Mouse (Mus musculus) adrenal gland, postnatal 25 days (tissue): Measurements from ENCODE around the gene Eif2b3. TPM values are rescaled to one million over a fixed set of nuclear protein-coding genes. Genes with fewer than 3 reads are reported as not detected.

Source experiments
- DNase-seq: peaks from one replicate; pipeline ENCODE4 v3.0.0; 2021; ENCODE audit warnings: mixed read lengths
- total RNA-seq: library from RNA; stranded (reverse); gene quantifications from 2 replicates; pipeline ENCODE4 v1.2.3, GENCODE M21; 2021

The Eif2b3 gene
- total RNA-seq, 1 experiment from 2014 or later = 33.3 TPM

GRCm38 (mm10) chr4:117094626-117095361, 75.6 kb downstream of the Eif2b3 start:
- no peak for DNase-seq

GRCm38 (mm10) chr4:117095551-117096452, 76.6 kb downstream of the Eif2b3 start, which contains the start of gene Ptch2:
Ptch2 (plus strand) TSS chr4:117096075.
- peak; percentile 63 for DNase-seq

- no peak for DNase-seq
Measured at GRCm38 (mm10) chr4:117096666-117097065, 77.5 kb downstream of the Eif2b3 start.

GRCm38 (mm10) chr4:117097969-117098763, 79.0 kb downstream of the Eif2b3 start:
- DNase-seq = no peak

- no peak for DNase-seq
Measured at GRCm38 (mm10) chr4:117098764-117099036, 79.5 kb downstream of the Eif2b3 start.

- no peak for DNase-seq
Measured at GRCm38 (mm10) chr4:117100036-117100435, 80.8 kb downstream of the Eif2b3 start.

- DNase-seq = no peak
Measured at GRCm38 (mm10) chr4:117101218-117101617, 82.0 kb downstream of the Eif2b3 start.

- no peak for DNase-seq
Measured at GRCm38 (mm10) chr4:117104672-117105071, 85.5 kb downstream of the Eif2b3 start.

GRCm38 (mm10) chr4:117105127-117105526, 85.9 kb downstream of the Eif2b3 start:
- no peak for DNase-seq

- no peak for DNase-seq
Measured at GRCm38 (mm10) chr4:117107813-117108523, 88.8 kb downstream of the Eif2b3 start.

GRCm38 (mm10) chr4:117108524-117108849, 89.3 kb downstream of the Eif2b3 start:
- DNase-seq = no peak

- DNase-seq = no peak
Measured at GRCm38 (mm10) chr4:117109330-117109729, 90.1 kb downstream of the Eif2b3 start.

GRCm38 (mm10) chr4:117110249-117110648, 91.0 kb downstream of the Eif2b3 start:
- DNase-seq = no peak

GRCm38 (mm10) chr4:117110985-117111384, 91.8 kb downstream of the Eif2b3 start:
- no peak for DNase-seq

- no peak for DNase-seq
Measured at GRCm38 (mm10) chr4:117113237-117113636, 94.0 kb downstream of the Eif2b3 start.

GRCm38 (mm10) chr4:117115592-117115991, 96.4 kb downstream of the Eif2b3 start:
- DNase-seq = no peak

GRCm38 (mm10) chr4:117117931-117118330, 98.7 kb downstream of the Eif2b3 start:
- no peak for DNase-seq

GRCm38 (mm10) chr4:117119636-117120035, 100.4 kb downstream of the Eif2b3 start:
- DNase-seq = no peak

GRCm38 (mm10) chr4:117120052-117120444, 100.8 kb downstream of the Eif2b3 start:
- no peak for DNase-seq

- peak; percentile 88 for DNase-seq
Measured at GRCm38 (mm10) chr4:117120445-117121414, 101.5 kb downstream of the Eif2b3 start.

- DNase-seq = no peak
Measured at GRCm38 (mm10) chr4:117122209-117122608, 103.0 kb downstream of the Eif2b3 start.
